Mouse (Mus musculus) bone marrow, adult 2 months (tissue): Measurements from ENCODE around the gene Myo18a. TPM values are rescaled to one million over a fixed set of nuclear protein-coding genes. Genes with fewer than 3 reads are reported as not detected.

Source experiments
- H3K27ac ChIP-seq: fragments of 200-500 bp; 2 replicates; pipeline ENCODE4 v1.5.1; 2012; ENCODE audit warnings: low read depth, mild to moderate bottlenecking, control low read depth, inconsistent platforms, low read length; ENCODE audit not compliant: control insufficient read depth, poor library complexity, insufficient read depth
- H3K4me1 ChIP-seq: fragments of 200-500 bp; 2 replicates; pipeline ENCODE4 v1.6.1; 2011; ENCODE audit warnings: low read length; ENCODE audit not compliant: control insufficient read depth, insufficient read depth
- H3K4me3 ChIP-seq: fragments of 200-500 bp; replicated peaks from 2 replicates; pipeline ENCODE3; 2011; ENCODE audit warnings: mild to moderate bottlenecking, low read depth, low read length, control low read depth; ENCODE audit not compliant: control insufficient read depth
- CTCF ChIP-seq: fragments of 200-500 bp; IDR thresholded peaks from 2 replicates; pipeline ENCODE4 v1.5.1; 2011; ENCODE audit warnings: low read length, control low read depth; ENCODE audit not compliant: control insufficient read depth, insufficient read depth
- POLR2A ChIP-seq: fragments of 200-500 bp; IDR thresholded peaks from 2 replicates; pipeline ENCODE4 v1.6.1; 2011; ENCODE audit warnings: low read depth, mild to moderate bottlenecking, control low read depth, low read length, borderline replicate concordance; ENCODE audit not compliant: control insufficient read depth
- WGBS: fragments of 180-500 bp; shearing (Covaris S2); methylation state at CpG from one replicate; pipeline ENCODE4 v1.1.7; 2018; 5-methylcytosine and 5-hydroxymethylcytosine counted together
- polyA plus RNA-seq: library from polyadenylated mRNA; stranded (reverse); fragments of >200 nt; gene quantifications from 2 replicates; pipeline ENCODE4 v1.2.4, GENCODE M21; 2011; ENCODE audit warnings: low replicate concordance; ENCODE audit not compliant: missing spikeins, insufficient read depth, insufficient read length

Gene Myo18a
- polyA plus RNA-seq, 1 experiment = 74.6 TPM

- Histone ChIP-seq H3K4me3 (no peak overlapping the region), H3K4me1 (no peaks in the 10 kb centered on the region; the same call in 1 of the 2 replicates), H3K27ac (no peak overlapping the region)
- no peak for TF ChIP-seq POLR2A
- no peak for TF ChIP-seq CTCF
- WGBS = 76% methylated on average over 6 of the region's 6 CpGs
These were observed 130.2 kb downstream of the Myo18a start for GRCm38 (mm10) chr11:77893283-77893682.

- TF ChIP-seq CTCF = no peak
- TF ChIP-seq POLR2A = no peak
- no peak within 1 kb of the TSS for H3K27ac ChIP-seq
- 22% methylated on average over 11 of the region's 11 CpGs for WGBS
- no peak within 1 kb of the TSS for H3K4me3 ChIP-seq
- H3K4me1 ChIP-seq = no peaks in the 10 kb centered on the region; the same call in 1 of the 2 replicates
These were observed 131.0 kb downstream of the Myo18a start, which contains the start of gene Pipox for GRCm38 (mm10) chr11:77893787-77894718. Gene Pipox (minus strand): TSS chr11:77894096.

- H3K4me1 ChIP-seq = no peaks in the 10 kb centered on the region; the same call in 1 of the 2 replicates
- TF ChIP-seq CTCF = no peak
- TF ChIP-seq POLR2A = no peak
- no peak overlapping the region for H3K4me3 ChIP-seq
- 87% methylated on average over 2 of the region's 2 CpGs for WGBS
- H3K27ac ChIP-seq = no peak overlapping the region
These were observed 131.9 kb downstream of the Myo18a start for GRCm38 (mm10) chr11:77894967-77895366.

- WGBS = 78% methylated on average over 9 of the region's 9 CpGs
- H3K4me3 ChIP-seq = no peak overlapping the region
- no peaks in the 10 kb centered on the region; the same call in 1 of the 2 replicates for H3K4me1 ChIP-seq
- no peak overlapping the region for H3K27ac ChIP-seq
- TF ChIP-seq CTCF (no peak), POLR2A (no peak)
These were observed 133.0 kb downstream of the Myo18a start for GRCm38 (mm10) chr11:77896011-77896410.

- no peak for TF ChIP-seq POLR2A
- Histone ChIP-seq H3K27ac (no peak overlapping the region), H3K4me3 (no peak overlapping the region), H3K4me1 (no peaks in the 10 kb centered on the region; the same call in 1 of the 2 replicates)
- WGBS = 49% methylated on average over 6 of the region's 6 CpGs
These were observed 133.4 kb downstream of the Myo18a start for GRCm38 (mm10) chr11:77896480-77896819.

- WGBS = 42% methylated on average over 23 of the region's 23 CpGs
- no peak overlapping the region for H3K4me3 ChIP-seq
- no peak for TF ChIP-seq CTCF
- no peak for TF ChIP-seq POLR2A
- H3K27ac ChIP-seq = no peak overlapping the region; the same call in 1 of the 2 replicates
- H3K4me1 ChIP-seq = no peaks in the 10 kb centered on the region; the same call in 1 of the 2 replicates
These were observed 134.1 kb downstream of the Myo18a start for GRCm38 (mm10) chr11:77896820-77897805.

- no peak overlapping the region for H3K27ac ChIP-seq
- no peaks in the 10 kb centered on the region; the same call in 1 of the 2 replicates for H3K4me1 ChIP-seq
- H3K4me3 ChIP-seq = no peak overlapping the region
- TF ChIP-seq POLR2A (no peak), CTCF (no peak)
- 71% methylated on average over 3 of the region's 3 CpGs for WGBS
These were observed 137.1 kb downstream of the Myo18a start for GRCm38 (mm10) chr11:77900187-77900586.
